Mouse (Mus musculus) heart, embryonic 11.5 days (tissue): ENCODE measurements around the gene Ablim1. TPM values are rescaled to one million over a fixed set of nuclear protein-coding genes. Genes with fewer than 3 reads are reported as not detected.

ENCODE experiments used
- ATAC-seq: fragments of 200-750 bp; cut with Nextera tagmentation; replicated peaks from 2 replicates; pipeline ENCODE4 v1.8.0; 2017; ENCODE audit warnings: moderate library complexity; ENCODE audit not compliant: insufficient number of reproducible peaks, low FRiP score, low TSS enrichment
- H3K27ac ChIP-seq: fragments of 300-500 bp; sonication (generic); 2 replicates; pipeline ENCODE4 v1.5.1; 2014; ENCODE audit warnings: mild to moderate bottlenecking, low read depth, low read length
- H3K27me3 ChIP-seq: fragments of 300-500 bp; sonication (generic); 2 replicates; pipeline ENCODE4 v1.6.1; 2014; ENCODE audit warnings: mild to moderate bottlenecking, low read length, mixed read lengths; ENCODE audit not compliant: control insufficient read depth, insufficient read depth
- H3K36me3 ChIP-seq: fragments of 300-500 bp; sonication (generic); 2 replicates; pipeline ENCODE4 v1.6.1; 2014; ENCODE audit warnings: mild to moderate bottlenecking, low read length, moderate library complexity, mixed read lengths; ENCODE audit not compliant: control insufficient read depth, insufficient read depth
- H3K4me1 ChIP-seq: fragments of 300-500 bp; sonication (generic); 2 replicates; pipeline ENCODE4 v1.6.1; 2014; ENCODE audit warnings: low read length; ENCODE audit not compliant: control insufficient read depth, insufficient read depth
- H3K4me2 ChIP-seq: fragments of 300-500 bp; sonication (generic); 2 replicates; pipeline ENCODE4 v1.6.1; 2014; ENCODE audit warnings: mild to moderate bottlenecking, moderate library complexity
- H3K4me3 ChIP-seq: fragments of 300-500 bp; sonication (generic); 2 replicates; pipeline ENCODE4 v1.5.1; 2014; ENCODE audit warnings: low read depth, low read length
- H3K9ac ChIP-seq: fragments of 300-500 bp; sonication (generic); 2 replicates; pipeline ENCODE4 v1.6.1; 2014; ENCODE audit warnings: mild to moderate bottlenecking, low read depth, low read length, moderate library complexity
- H3K9me3 ChIP-seq: fragments of 300-500 bp; sonication (generic); replicated peaks from 2 replicates; pipeline ENCODE4 v1.6.1; 2016; ENCODE audit warnings: low read length; ENCODE audit not compliant: control insufficient read depth
- WGBS: fragments of 180-500 bp; shearing (Covaris S2); extraction: QIAGEN DNeasy Blood & Tissue Kit; methylation state at CpG from one replicate; pipeline ENCODE4 v1.1.7; 2014; ENCODE audit not compliant: insufficient replicate concordance; 5-methylcytosine and 5-hydroxymethylcytosine counted together
- polyA plus RNA-seq: library from polyadenylated mRNA; unstranded; fragments of >200 nt; fragmentation: Nextera tagmentation; extraction: Ambion mirVana; gene quantifications from 2 replicates; pipeline ENCODE4 v1.2.1, GENCODE M21; 2014

The Ablim1 gene
- polyA plus RNA-seq, 1 experiment from 2014 or later, result 45.8 TPM

GRCm38 (mm10) chr19:57354050-57354449, 39.3 kb upstream of the Ablim1 start:
- no peak for ATAC-seq
- whole genome bisulfite sequencing, result 90% methylated on average over 11 of the region's 11 CpGs
- no peaks in the 10 kb centered on the region for H3K36me3 ChIP-seq

GRCm38 (mm10) chr19:57353228-57353627, 38.5 kb upstream of the Ablim1 start:
- 87% methylated on average over 10 of the region's 10 CpGs for WGBS
- Histone ChIP-seq H3K4me3 (no peak overlapping the region), H3K4me2 (no peak overlapping the region), H3K27me3 (no peaks in the 10 kb centered on the region), H3K9ac (no peak overlapping the region), H3K9me3 (no peaks in the 10 kb centered on the region), H3K27ac (no peak overlapping the region), H3K36me3 (no peaks in the 10 kb centered on the region), H3K4me1 (peaks cover 3% of the 10 kb centered on the region)
- ATAC-seq, result no peak

More at GRCm38 (mm10) chr19:57354050-57354449, 39.3 kb upstream of the Ablim1 start:
- Histone ChIP-seq H3K9me3 (no peaks in the 10 kb centered on the region), H3K4me3 (no peak overlapping the region), H3K4me2 (no peak overlapping the region), H3K4me1 (peaks cover 9% of the 10 kb centered on the region), H3K9ac (no peak overlapping the region), H3K27me3 (no peaks in the 10 kb centered on the region), H3K27ac (no peak overlapping the region)

- no peak overlapping the region for H3K4me2 ChIP-seq
- no peak overlapping the region for H3K9ac ChIP-seq
- 82% methylated on average over 12 of the region's 12 CpGs for WGBS
- H3K4me3 ChIP-seq, result no peak overlapping the region
- no peaks in the 10 kb centered on the region for H3K27me3 ChIP-seq
- H3K36me3 ChIP-seq, result no peaks in the 10 kb centered on the region
- H3K9me3 ChIP-seq, result no peaks in the 10 kb centered on the region
- peaks cover 3% of the 10 kb centered on the region for H3K4me1 ChIP-seq
- ATAC-seq, result no peak
- no peak overlapping the region for H3K27ac ChIP-seq
Measured at GRCm38 (mm10) chr19:57352337-57352935, 37.7 kb upstream of the Ablim1 start.

- H3K4me3 ChIP-seq, result no peak overlapping the region
- H3K27ac ChIP-seq, result no peak overlapping the region
- H3K4me2 ChIP-seq, result no peak overlapping the region
- no peaks in the 10 kb centered on the region for H3K27me3 ChIP-seq
- no peaks in the 10 kb centered on the region for H3K4me1 ChIP-seq
- no peak for ATAC-seq
- peaks cover 3% of the 10 kb centered on the region; the same call in 1 of the 2 replicates for H3K9me3 ChIP-seq
- no peaks in the 10 kb centered on the region for H3K36me3 ChIP-seq
- no peak overlapping the region for H3K9ac ChIP-seq
Measured at GRCm38 (mm10) chr19:57349096-57349495, 34.4 kb upstream of the Ablim1 start.

- ATAC-seq, result no peak
- Histone ChIP-seq H3K36me3 (no peaks in the 10 kb centered on the region), H3K9ac (no peak overlapping the region), H3K9me3 (peaks cover 3% of the 10 kb centered on the region; the same call in 1 of the 2 replicates), H3K27me3 (no peaks in the 10 kb centered on the region), H3K4me3 (no peak overlapping the region), H3K4me2 (no peak overlapping the region), H3K4me1 (no peaks in the 10 kb centered on the region), H3K27ac (no peak overlapping the region)
- WGBS, result 72% methylated on average over 1 of the region's 1 CpGs
Measured at GRCm38 (mm10) chr19:57344678-57345077, 30.0 kb upstream of the Ablim1 start.

- WGBS, result 70% methylated on average over 5 of the region's 5 CpGs
- Histone ChIP-seq H3K9ac (no peak overlapping the region), H3K27ac (no peak overlapping the region), H3K9me3 (peaks cover 3% of the 10 kb centered on the region; the same call in 1 of the 2 replicates), H3K27me3 (no peaks in the 10 kb centered on the region), H3K4me1 (no peaks in the 10 kb centered on the region), H3K4me3 (no peak overlapping the region), H3K4me2 (no peak overlapping the region), H3K36me3 (no peaks in the 10 kb centered on the region)
- ATAC-seq, result no peak
Measured at GRCm38 (mm10) chr19:57343860-57344259, 29.1 kb upstream of the Ablim1 start.

- Histone ChIP-seq H3K9ac (no peak overlapping the region), H3K27ac (no peak overlapping the region), H3K4me1 (no peaks in the 10 kb centered on the region), H3K27me3 (no peaks in the 10 kb centered on the region), H3K4me3 (no peak overlapping the region), H3K4me2 (no peak overlapping the region), H3K9me3 (peaks cover 1% of the 10 kb centered on the region; the same call in 1 of the 2 replicates), H3K36me3 (no peaks in the 10 kb centered on the region)
- no peak for ATAC-seq
- 49% methylated on average over 8 of the region's 8 CpGs for whole genome bisulfite sequencing
Measured at GRCm38 (mm10) chr19:57340900-57341742, 26.4 kb upstream of the Ablim1 start.

GRCm38 (mm10) chr19:57339281-57339864, 24.7 kb upstream of the Ablim1 start:
- Histone ChIP-seq H3K9me3 (no peaks in the 10 kb centered on the region), H3K4me2 (no peak overlapping the region), H3K9ac (no peak overlapping the region), H3K4me1 (no peaks in the 10 kb centered on the region), H3K36me3 (no peaks in the 10 kb centered on the region), H3K4me3 (no peak overlapping the region), H3K27me3 (no peaks in the 10 kb centered on the region), H3K27ac (no peak overlapping the region)
- ATAC-seq, result no peak
- WGBS, result 72% methylated on average over 13 of the region's 13 CpGs
